Mouse (Mus musculus) gonadal fat pad, adult 2 months (tissue): ENCODE measurements around the gene Acvrl1. TPM values are rescaled to one million over a fixed set of nuclear protein-coding genes. Genes with fewer than 3 reads are reported as not detected.
"Not testable (repeated sequence)": the region's sequence is repeated elsewhere in the genome, so short reads cannot be mapped to it uniquely, and the experiment has no call there.

ENCODE experiments used
- DNase-seq: peaks from one replicate; pipeline ENCODE4 v3.0.0-alpha.2; 2012; ENCODE audit warnings: low read depth
- polyA plus RNA-seq: library from polyadenylated mRNA; depleted of rRNA; stranded (reverse); fragments of >200 nt; gene quantifications from 2 replicates; pipeline ENCODE4 v1.2.3, GENCODE M21; 2012

The Acvrl1 gene
- polyA plus RNA-seq, 1 experiment, result 52.0 TPM

DNA sequence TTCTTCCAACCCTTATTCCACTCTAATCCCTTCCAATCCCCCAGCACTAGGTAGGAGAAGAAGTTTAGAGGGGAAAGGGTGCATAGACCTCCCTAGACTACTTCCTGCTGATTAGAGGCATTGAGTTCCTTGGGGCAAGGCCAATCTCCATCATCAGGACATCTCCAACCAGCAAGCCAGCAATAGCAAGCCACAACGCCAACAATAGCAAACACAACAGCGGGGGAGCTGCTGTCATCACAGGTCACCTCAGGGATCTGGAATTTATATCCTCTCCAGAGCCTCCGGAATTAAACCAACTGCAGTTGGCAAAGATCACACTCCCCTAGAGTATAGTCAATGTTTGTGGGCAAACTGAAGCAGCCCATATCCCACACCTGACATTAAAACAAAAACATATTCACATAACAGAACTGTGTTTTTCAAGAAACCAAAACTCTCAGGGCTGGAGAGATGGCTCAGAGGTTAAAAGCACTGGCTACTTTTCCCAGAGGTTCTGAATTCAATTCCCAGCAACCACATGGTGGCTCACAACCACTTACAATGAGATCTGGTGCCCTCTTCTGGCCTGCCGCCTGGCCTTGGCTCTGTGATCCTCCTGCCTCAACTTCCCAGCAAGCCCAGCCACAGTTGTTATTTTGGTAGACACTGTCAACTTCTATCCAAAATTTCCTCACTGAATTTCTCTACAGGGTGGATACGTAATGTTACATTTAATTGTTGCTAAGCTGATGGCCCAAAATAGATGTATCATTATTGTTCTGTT is 20.2 kb upstream of the Acvrl1 start:
- DNase-seq, result no peak

- DNase-seq, result peak; percentile 94
Measured at GRCm38 (mm10) chr15:101113176-101113575, 15.1 kb upstream of the Acvrl1 start.

- DNase-seq, result not testable (repeated sequence)
Measured at GRCm38 (mm10) chr15:101113778-101114177, 14.5 kb upstream of the Acvrl1 start.

GRCm38 (mm10) chr15:101115511-101116110 is 12.7 kb upstream of the Acvrl1 start, which contains the start of gene Ankrd33:
Gene Ankrd33, plus strand, starts transcription at chr15:101115755.
- DNase-seq, result no peak

GRCm38 (mm10) chr15:101118399-101119125 is 9.8 kb upstream of the Acvrl1 start:
- no peak for DNase-seq

DNA sequence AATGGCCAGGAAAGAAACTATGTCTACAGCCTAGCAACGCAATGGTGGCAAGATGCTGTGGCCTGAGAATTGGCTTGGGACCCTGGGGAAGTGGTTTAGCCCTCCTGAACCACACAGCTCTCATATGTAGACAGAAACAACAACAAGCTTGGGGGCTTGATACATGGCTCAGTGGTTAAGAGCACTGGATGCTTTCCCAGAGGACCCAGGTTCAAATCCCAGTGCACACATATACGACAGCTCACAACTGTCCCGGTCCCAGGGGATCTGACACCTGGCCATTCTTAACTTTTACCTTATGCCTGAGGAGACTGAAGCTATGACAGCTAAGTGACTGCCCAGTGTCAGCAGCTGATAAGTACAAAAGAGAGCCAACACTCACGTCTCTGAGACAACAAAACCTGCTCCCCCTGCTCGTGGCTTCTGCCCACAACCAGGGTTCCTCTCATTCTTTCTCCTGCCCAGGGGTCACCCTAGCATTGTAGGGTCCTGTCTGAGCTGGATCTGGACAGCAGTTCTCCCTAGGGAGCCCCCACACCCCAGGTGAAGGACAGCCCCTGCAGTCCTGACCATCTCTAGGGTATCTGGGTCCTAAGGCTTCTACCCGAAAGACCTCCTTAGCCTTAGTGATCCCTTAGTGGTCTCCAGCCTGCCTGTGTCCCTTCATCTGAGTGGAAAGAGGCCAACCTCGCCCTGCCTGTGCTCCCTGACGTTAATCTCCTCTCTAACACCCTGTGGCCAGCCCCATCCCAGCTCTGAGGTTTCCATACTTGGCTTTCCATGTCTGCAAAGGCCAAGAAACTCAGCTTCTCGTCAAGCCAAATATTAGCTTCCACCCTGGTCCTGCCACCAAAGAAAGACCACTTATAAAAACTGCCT is 6.7 kb upstream of the Acvrl1 start:
- no peak for DNase-seq

GRCm38 (mm10) chr15:101122290-101122589 is 6.1 kb upstream of the Acvrl1 start:
- no peak for DNase-seq

DNA sequence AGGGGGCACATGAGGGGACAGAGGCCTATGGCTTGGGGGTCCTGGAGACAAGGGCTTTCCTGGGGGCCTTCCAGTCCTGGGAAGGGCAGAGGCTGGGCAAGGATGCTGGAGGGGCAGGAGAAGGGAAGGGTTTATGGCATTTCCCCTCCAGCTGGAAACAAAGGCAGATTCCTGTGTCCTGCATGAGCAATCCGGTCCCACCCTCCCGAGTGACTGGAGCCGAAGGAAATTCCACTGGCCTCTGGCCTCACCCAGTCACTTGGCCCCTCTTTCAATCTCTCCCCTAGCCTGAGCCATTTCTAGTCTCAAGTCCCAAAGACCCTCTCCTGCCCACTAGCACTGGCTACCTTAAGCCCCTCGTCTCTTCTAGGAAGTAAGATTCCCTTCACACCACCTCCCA is 5.1 kb upstream of the Acvrl1 start:
- DNase-seq, result no peak

DNA sequence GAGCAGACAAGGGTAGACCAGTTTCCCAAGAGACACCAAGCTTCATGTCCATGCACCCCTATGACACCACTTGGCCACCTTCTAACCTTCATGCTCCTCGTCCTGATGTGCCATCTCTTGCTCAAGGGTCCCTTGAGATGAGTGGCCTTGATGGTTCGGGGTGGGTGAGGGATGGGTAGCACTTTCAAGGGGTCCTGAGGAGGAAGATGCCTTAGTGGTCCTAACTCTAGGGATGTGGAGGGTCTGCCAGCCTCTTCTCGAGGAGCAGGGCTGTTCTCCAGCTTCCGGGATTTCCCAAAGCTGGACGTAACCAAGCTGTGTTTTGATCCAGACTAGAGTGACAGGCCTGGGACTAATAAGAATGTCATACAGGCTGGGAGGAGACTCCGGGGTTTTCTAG is 2.8 kb upstream of the Acvrl1 start:
- no peak for DNase-seq

DNA sequence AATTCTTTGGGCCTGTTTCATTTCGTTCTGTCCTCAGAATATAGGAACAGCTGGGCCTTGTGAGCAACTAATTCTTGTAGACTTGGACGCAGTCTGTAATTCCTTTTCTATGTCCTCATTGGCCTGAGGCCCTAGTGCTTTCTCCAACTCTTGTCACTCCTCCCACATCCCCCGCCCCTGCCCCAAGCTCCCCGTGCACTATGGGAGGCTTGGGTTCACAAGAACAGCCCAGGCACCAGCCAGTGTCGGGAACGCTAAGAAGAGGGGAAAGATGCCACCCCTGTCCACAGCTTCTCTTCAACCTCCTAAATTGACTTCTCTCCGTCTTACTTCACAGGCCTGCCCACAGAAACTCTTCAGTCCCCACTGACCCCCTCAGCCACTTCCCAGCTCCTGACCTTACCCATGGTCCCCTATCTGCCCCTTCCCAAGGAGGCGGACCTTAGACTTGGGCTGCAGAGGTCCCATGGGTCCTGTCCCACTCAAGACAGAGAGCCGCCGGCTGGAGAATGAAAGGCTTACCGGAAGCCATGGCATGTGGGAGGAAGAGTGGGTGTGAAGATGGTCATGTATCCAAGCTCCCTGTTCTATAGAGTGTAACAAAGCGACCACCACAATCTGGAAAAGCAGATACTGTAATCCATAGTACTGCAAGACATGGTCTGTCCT is 1.3 kb upstream of the Acvrl1 start:
- DNase-seq, result no peak

- DNase-seq, result no peak
Measured at GRCm38 (mm10) chr15:101129412-101129811, 1.1 kb downstream of the Acvrl1 start.

- DNase-seq, result no peak
Measured at GRCm38 (mm10) chr15:101131498-101131897, 3.2 kb downstream of the Acvrl1 start.

DNA sequence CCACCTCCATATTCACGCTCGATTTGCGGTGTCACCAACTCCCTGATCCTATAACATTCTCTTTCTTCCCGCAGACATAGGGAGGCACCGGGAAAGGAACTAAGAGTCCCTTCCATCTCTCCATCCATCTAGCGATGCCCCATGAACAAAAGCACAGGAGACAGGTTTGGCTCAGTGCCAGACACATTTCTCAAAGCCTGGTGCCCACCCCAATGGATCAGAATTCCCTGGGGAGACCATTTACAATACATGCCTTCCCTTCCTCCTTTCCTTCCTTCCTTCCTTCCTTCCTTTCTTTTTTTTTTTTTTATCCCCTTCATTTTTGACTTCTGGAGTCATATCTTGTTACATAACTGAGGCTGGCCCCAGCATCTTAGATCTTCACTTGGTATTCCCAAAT is 3.7 kb downstream of the Acvrl1 start:
- no peak for DNase-seq

- no peak for DNase-seq
Measured at GRCm38 (mm10) chr15:101132761-101133160, 4.4 kb downstream of the Acvrl1 start.

DNA sequence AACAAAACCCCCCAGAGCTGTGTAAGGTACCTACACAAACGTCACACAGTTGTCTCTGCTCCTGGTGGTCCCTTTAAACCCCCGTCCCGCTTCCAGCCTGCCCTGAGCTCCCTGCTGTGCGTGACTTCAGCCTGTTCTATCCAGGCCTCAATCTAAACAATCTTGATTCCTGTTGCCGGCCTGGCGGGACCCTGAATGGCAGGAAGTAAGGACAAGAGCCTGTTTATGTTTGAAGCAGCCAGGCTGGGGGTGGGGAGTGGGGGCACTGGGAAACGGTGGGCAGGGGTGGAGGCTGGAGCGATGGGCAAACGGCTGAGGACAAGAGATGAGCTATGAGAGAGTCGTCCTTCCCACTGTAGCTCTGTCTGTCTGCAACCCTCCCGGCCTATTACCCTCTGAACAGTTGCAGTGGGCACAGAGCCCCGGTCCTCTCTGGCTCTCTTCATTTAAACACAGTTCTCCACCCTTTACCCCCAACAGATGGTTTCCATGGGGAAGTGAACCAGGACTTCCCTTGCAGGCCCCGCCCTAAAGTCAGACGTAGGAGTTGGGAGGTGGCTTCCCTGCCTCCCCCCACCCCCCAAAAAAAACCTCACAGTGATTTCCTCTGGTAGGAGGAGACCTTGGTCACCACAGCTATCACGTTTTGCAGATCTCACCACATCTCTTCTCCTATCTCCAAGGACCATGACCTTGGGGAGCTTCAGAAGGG is 5.8 kb downstream of the Acvrl1 start:
- no peak for DNase-seq

- DNase-seq, result no peak
Measured at GRCm38 (mm10) chr15:101135405-101135804, 7.1 kb downstream of the Acvrl1 start.

GRCm38 (mm10) chr15:101137455-101137854 is 9.1 kb downstream of the Acvrl1 start:
- no peak for DNase-seq

DNA sequence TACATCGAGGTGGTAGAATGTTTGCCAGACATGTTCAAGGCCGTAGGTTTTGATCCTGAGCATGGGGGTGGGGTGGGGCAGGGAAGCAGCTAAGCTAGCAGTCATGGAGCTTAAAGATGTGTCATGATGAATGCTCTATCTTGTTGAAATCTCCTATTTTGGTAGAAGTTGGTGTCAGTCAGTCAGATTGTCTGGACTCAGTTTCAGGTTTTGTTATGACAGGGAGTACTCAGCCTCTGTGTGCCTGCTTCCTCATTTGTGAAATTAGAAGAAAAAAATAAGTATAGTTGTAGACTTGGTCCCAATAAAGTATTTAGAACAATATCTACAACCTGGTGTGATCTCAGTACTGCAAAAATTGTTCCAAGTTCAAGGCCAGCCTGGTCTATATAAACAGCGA is 10.4 kb downstream of the Acvrl1 start:
- no peak for DNase-seq

GRCm38 (mm10) chr15:101139885-101140284 is 11.6 kb downstream of the Acvrl1 start:
- DNase-seq, result no peak

- no peak for DNase-seq
Measured at GRCm38 (mm10) chr15:101140587-101140986, 12.3 kb downstream of the Acvrl1 start.

DNA sequence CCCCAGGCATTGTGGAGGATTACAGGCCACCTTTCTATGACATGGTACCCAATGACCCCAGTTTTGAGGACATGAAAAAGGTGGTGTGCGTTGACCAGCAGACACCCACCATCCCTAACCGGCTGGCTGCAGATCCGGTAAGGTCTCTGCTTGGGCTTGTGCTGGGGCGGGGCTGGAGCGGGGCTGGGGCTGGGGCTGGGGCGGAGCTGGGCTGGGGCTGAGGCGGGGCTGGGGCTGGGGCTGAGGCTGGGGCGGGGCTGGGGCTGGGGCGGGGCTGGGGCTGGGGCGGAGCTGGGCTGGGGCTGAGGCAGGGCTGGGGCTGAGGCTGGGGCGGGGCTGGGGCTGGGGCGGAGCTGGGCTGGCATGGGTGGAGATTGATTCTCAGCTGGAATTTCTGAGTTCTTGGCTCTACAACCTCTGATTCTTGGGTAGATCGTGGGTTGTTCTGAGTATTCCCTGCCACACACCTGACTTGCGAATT is 12.8 kb downstream of the Acvrl1 start:
- DNase-seq, result no peak
